Mouse (Mus musculus): ENCODE measurements around the gene Bhmt. TPM values are rescaled to one million over a fixed set of nuclear protein-coding genes. Genes with fewer than 3 reads are reported as not detected.

Bhmt gene
- not detected in 2 replicates for polyA plus RNA-seq (2012; rRNA removed)

GRCm38 (mm10) chr13:93637282-93638245 lies at the start of gene Bhmt:
TSS of gene Bhmt (minus strand) at chr13:93637961.

DNA sequence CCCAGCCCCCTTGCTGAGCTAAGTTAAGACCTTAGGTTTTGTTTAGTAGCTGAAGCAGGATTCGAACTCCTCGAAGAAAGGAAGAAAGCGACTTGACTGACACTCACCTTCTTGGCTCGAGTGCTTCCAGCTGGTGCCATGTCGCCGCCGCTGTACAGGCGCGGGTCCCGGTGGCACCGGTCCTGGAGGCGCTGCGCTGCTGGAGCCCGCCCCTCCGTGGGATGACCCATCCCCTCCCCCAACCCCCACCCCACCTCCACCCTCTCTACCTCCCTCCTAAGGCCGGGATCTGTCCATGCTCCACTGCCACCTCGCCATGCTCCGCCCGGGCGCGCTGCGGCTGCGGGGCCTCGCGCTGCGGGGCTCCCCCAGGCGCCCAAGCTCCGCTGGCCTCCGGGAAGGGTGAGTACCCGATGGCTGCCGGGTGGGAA lies 36.4 kb upstream of the Bhmt start, which contains the start of the genes Bhmt2 and Dmgdh:
Gene Bhmt2 (minus strand): TSS at position 172 of the 431 bp plus-strand sequence.
Gene Dmgdh (plus strand): TSS at position 303 of the 431 bp plus-strand sequence.

Other genes with a start within 250 kb of the Bhmt start
- 1.9 and 3.0 TPM in 2 replicates for gene Jmy, start 138.2 kb downstream of the Bhmt start, polyA plus RNA-seq (2012; rRNA removed)
- gene Bhmt2, start 36.3 kb upstream of the Bhmt start, polyA plus RNA-seq (2012; rRNA removed) = not detected in 2 replicates
- not detected in 2 replicates for gene Dmgdh, start 36.5 kb upstream of the Bhmt start, polyA plus RNA-seq (2012; rRNA removed)
- 7.6 and 7.8 TPM in 2 replicates for gene Arsb, start 133.7 kb upstream of the Bhmt start, polyA plus RNA-seq (2012; rRNA removed)

Data from stomach, adult 2 months (tissue).